Mouse (Mus musculus): ENCODE results near the gene P4ha1. TPM values are rescaled to one million over a fixed set of nuclear protein-coding genes. Genes with fewer than 3 reads are reported as not detected.
A peak's percentile ranks its signal among the peaks of the same experiment; 100 is the strongest.

Gene P4ha1
- total RNA-seq, 2 experiments from 2014 or later, result 43.4 to 48.1 TPM

- intact Hi-C loops (cut with DNase I), result loop anchor here (5.0 kb wide), 1 partner anchor 40 kb away; no protein-coding TSS in a partner anchor
- no peak for DNase-seq (ENCODE audit: low spot score in 2 of 2)
These were observed 11.2 kb upstream of the P4ha1 start for GRCm38 (mm10) chr10:59311881-59312280.

DNA sequence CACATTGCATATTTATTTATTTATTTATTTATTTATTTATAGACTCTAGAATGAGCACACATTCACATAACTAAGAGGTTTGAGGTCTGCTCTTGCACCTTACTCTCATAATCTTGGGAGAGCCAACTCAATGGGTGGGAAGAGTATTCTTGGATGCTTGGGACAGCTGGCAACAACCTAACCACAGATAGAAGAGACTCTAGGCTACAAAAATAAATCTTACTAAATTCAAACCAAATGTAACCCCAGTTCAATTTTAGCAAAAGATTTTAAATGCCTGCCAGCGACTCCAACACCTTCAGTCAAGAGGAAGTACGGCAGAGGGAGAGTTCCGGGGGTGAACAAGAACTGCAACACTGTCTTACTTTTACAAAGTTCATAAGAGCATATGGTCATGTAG is 2.0 kb upstream of the P4ha1 start:
- DNase-seq (ENCODE audit: low spot score in 2 of 2), result peak in 1 of 2 experiments; percentile 82

DNA sequence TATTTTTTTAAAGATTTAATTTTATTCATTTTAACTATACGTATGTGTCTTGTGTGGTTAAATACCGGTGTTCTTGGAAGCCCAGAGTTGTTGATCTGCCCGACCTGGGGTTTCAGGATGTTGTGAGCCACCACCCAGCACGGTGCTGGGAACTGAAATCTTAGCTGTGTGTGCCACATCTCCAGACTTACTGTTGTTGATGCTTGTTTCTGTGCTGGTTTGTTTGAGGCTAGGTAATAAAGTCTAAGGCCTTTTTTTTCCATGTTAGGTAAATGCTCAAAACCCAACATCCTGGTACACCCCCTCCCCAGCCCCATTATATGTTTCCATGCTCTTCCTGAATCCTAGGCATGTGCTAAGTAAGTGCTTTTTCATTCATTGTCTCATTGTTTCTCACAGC is 825 bp upstream of the P4ha1 start:
- intact Hi-C loops (cut with DNase I), result loop anchor here (5.0 kb wide), 1 partner anchor 380 kb away; the partner anchor contains the start of gene Micu1
- DNase-seq (ENCODE audit: low spot score in 2 of 2), result no peak

More for the DNA sequence above, 2.0 kb upstream of the P4ha1 start:
- intact Hi-C loops (cut with DNase I), result loop anchor here (5.0 kb wide), 1 partner anchor 381 kb away; the partner anchor contains the start of gene Micu1

GRCm38 (mm10) chr10:59323488-59324161 is 529 bp downstream of the P4ha1 start:
- DNase-seq (ENCODE audit: low spot score in 2 of 2), result peak; percentile 59 to 60
- intact Hi-C loops (cut with DNase I), result loop anchor here (5.0 kb wide), 1 partner anchor 379 kb away; the partner anchor contains the start of gene Micu1

DNA sequence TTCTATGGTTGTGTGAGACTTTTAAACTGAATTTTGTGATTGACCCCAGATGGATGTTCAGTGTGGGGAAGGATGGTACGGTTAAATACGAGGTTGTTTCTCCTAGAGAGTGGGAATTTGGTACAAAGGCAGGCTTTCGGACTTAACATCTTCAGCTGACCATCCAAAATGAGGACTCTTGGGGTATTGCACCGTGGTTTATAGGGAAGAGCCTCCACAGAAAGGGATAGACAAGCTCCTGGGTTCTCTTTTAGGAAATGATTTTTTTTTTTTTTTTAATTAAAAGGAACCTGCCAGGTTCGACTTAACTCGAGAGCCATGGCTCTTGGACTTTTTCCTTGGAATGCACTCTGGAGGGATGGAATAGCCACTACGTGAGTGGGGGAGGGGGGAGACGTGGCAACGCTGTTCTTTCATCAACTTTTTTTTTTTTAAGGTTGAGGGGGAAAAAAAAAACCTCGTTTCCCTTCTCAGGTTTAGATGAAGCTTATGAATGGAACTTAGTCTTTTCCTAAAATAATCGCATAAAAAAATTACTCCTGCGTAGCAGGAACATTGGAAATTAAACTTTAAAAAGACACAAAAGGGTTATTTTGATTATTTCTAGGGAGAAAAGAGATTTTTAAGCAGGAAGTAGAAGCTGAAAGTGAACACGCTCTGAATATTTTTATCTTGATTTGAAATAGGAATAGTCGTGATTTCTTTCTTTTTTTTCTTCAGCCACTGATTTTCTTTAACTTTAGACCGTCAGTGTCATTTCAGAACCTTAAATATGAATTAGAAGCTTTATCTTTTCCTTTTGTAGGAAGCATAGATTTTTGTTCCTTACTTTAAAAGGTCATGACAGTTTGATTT is 1.4 kb downstream of the P4ha1 start:
- DNase-seq (ENCODE audit: low spot score in 2 of 2), result peak in 1 of 2 experiments; percentile 8
- intact Hi-C loops (cut with DNase I), result loop anchor here (5.0 kb wide), 1 partner anchor 378 kb away; the partner anchor contains the start of gene Micu1

- DNase-seq (ENCODE audit: low spot score in 2 of 2), result peak in 1 of 2 experiments; percentile 31
- intact Hi-C loops (cut with DNase I), result no loop called here
These were observed 3.7 kb downstream of the P4ha1 start for GRCm38 (mm10) chr10:59326612-59327315.

- intact Hi-C loops (cut with DNase I), result no loop called here
- no peak for DNase-seq (ENCODE audit: low spot score in 2 of 2)
These were observed 4.2 kb downstream of the P4ha1 start for GRCm38 (mm10) chr10:59327316-59327710.

GRCm38 (mm10) chr10:59331546-59332256 is 8.6 kb downstream of the P4ha1 start:
- intact Hi-C loops (cut with DNase I), result no loop called here

GRCm38 (mm10) chr10:59333400-59333799 is 10.3 kb downstream of the P4ha1 start:
- DNase-seq (ENCODE audit: low spot score in 2 of 2), result no peak
- intact Hi-C loops (cut with DNase I), result no loop called here

More at GRCm38 (mm10) chr10:59331546-59332256, 8.6 kb downstream of the P4ha1 start:
- no peak for DNase-seq (ENCODE audit: low spot score in 2 of 2)

GRCm38 (mm10) chr10:59334899-59335798 is 12.1 kb downstream of the P4ha1 start:
- peak; percentile 62 to 95 for DNase-seq (ENCODE audit: low spot score in 2 of 2)
- intact Hi-C loops (cut with DNase I), result no loop called here

GRCm38 (mm10) chr10:59336124-59336523 is 13.0 kb downstream of the P4ha1 start:
- intact Hi-C loops (cut with DNase I), result no loop called here
- no peak for DNase-seq (ENCODE audit: low spot score in 2 of 2)

- DNase-seq (ENCODE audit: low spot score in 2 of 2), result no peak
These were observed 23.5 kb downstream of the P4ha1 start for GRCm38 (mm10) chr10:59346560-59346959.

DNA sequence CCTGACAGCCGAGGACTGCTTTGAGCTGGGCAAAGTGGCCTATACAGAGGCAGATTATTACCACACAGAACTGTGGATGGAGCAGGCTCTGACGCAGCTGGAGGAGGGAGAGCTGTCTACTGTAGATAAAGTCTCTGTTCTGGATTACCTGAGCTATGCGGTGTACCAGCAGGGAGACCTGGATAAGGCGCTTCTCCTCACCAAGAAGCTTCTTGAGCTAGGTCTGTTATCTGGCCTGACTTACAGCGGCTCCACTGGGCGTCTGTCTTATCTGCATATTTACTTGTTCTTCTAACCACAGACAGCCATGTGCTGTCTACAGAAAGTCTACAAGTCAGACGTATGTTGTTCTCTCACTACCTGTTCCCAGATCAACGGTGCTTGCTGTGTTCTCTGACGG is 25.1 kb downstream of the P4ha1 start:
- intact Hi-C loops (cut with DNase I), result no loop called here
- no peak for DNase-seq (ENCODE audit: low spot score in 2 of 2)

More at GRCm38 (mm10) chr10:59346560-59346959, 23.5 kb downstream of the P4ha1 start:
- intact Hi-C loops (cut with DNase I), result no loop called here

DNA sequence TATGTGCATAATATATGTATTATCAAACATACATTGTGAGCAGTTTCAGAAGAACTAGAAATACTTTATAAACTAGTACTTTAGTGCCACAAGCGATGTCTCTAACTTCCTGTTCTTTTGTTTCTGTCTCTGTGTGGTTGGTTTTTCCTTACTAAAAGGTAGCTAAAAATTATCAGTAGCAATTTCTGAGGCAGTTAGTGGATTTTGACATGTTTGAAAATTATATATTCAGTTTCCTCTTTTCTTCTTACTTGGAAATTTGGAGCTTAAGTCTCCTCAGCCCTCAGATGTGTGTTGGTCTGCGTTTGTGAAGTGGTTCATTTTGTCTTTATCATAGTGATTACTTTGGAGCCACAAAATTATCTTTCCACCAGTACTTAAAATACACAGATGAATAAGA is 26.4 kb downstream of the P4ha1 start:
- DNase-seq (ENCODE audit: low spot score in 2 of 2), result no peak
- intact Hi-C loops (cut with DNase I), result no loop called here

DNA sequence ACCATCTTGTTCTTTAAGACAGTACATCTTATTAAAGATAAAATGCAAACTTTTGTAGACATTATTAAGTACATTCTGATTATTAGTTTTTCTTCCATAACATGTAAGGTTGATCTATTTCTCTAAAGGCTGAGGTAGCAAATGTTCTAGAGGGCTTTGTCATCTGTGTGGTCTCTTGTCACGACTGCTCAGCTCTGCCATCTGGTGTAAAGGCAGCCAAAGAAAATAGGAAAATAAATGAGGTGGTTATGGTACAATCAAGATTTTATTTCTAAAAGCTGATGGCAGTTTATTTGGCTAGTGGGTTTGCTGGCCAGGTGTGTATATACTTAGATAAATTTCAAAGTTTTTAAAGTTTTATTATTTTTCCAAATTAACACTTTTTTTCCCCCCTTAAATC is 30.0 kb downstream of the P4ha1 start:
- DNase-seq (ENCODE audit: low spot score in 2 of 2), result no peak
- intact Hi-C loops (cut with DNase I), result loop anchor here (5.0 kb wide), 1 partner anchor 41 kb away; no protein-coding TSS in a partner anchor

DNA sequence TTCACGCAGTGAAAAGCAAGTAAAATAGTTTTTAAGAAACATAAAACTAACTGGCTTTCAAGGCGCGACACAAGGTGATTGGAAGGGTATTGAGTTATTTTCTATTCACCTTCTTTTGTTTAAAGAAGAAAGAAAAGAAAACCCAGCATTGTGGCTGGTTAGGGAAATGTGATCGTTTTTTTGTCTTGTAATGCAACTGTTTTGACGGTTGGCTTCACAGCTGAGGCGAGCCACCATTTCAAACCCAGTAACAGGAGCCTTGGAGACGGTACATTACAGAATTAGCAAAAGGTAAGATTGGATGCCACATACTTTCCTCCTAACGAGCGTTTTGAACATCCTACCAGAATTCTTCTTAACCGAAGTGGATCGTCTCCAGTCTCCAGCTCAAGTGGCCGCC is 31.0 kb downstream of the P4ha1 start:
- no peak for DNase-seq (ENCODE audit: low spot score in 2 of 2)
- intact Hi-C loops (cut with DNase I), result loop anchor here (5.0 kb wide), 1 partner anchor 42 kb away; no protein-coding TSS in a partner anchor

GRCm38 (mm10) chr10:59355020-59355419 is 31.9 kb downstream of the P4ha1 start:
- DNase-seq (ENCODE audit: low spot score in 2 of 2), result no peak
- intact Hi-C loops (cut with DNase I), result loop anchor here (5.0 kb wide), 1 partner anchor 58 kb away; no protein-coding TSS in a partner anchor

- intact Hi-C loops (cut with DNase I), result loop anchor here (5.0 kb wide), 1 partner anchor 61 kb away; no protein-coding TSS in a partner anchor
- DNase-seq (ENCODE audit: low spot score in 2 of 2), result no peak
These were observed 35.6 kb downstream of the P4ha1 start for GRCm38 (mm10) chr10:59358744-59359143.
